Mouse (Mus musculus) common myeloid progenitor, adult 5-6 weeks (primary cell): Measurements from ENCODE around the gene Ttc1. TPM values are rescaled to one million over a fixed set of nuclear protein-coding genes. Genes with fewer than 3 reads are reported as not detected.

Experiments
- ATAC-seq: replicated peaks from 2 replicates; pipeline ENCODE4 v1.8.0; 2016; ENCODE audit warnings: low read depth, mild to moderate bottlenecking, moderate TSS enrichment, inconsistent platforms; ENCODE audit not compliant: poor library complexity, severe bottlenecking
- total RNA-seq: library from RNA; stranded (forward); fragments of 200-1000, 187-1606 nt; gene quantifications from 2 replicates; pipeline ENCODE4 v1.2.3, GENCODE M21; 2017

The Ttc1 gene
- total RNA-seq = 63.0 and 64.6 TPM in 2 replicates

GRCm38 (mm10) chr11:43747233-43748226 is at the start of gene Ttc1:
TSS of gene Ttc1 (minus strand) at chr11:43748008.
- peak; percentile 100 for ATAC-seq

DNA sequence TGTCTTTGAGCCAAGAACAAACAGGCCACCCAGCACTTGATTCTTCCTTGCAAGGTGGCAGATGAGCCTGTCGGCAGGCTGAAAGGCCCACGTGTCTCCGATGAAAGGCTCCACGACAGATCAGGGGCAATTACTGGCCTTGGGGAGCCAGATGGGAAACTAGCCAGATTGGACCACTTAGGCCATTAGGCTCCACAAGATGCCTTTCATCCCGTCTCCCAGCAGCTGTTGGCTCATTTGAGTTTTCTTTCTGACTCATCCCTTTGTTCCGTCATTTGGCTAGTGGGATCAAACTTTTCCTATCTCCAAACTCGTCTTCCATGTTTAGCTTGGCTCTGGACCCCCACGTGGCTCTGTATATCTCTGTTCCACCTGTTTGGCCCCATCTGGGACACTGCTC is 48.2 kb upstream of the Ttc1 start:
- ATAC-seq = no peak

DNA sequence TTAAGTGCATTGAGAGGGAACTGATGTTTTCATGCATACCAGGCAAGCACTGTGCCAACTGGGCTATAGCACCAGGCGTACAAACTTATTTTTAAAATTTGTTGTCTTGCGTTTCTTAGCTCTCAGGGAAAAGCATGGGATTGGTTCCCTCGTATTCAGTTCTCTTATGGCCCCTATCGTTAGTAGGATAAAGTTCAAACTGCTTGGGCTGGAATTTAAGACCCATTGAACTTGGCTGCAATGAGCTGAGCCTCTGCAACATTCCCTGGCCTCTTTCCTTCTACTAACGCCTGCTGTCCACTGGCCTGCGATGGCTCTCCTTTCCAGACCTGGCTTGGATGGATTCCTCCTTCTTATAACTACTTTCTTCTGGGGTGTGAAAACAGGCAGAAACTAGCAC is 42.6 kb upstream of the Ttc1 start:
- no peak for ATAC-seq

DNA sequence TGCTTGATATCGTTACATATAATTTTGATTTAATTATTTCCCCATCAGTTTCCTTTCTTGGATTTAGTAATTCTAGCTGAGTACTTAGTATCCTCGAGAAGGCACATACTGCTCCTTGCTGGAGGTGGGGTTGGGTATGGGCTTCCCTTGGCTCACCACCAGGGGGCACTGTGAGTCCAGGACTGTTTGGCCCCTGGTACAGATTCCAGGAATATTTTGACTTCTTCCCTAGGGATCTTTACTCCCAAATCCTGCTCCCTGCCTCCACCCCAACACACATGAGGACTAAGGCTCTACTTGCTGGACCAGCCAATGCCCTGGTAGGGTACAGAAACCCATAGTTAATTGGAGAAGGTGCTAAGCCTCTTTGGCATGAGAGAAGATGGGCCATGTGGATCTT is 36.0 kb upstream of the Ttc1 start:
- ATAC-seq = peak; percentile 80; the same call in 1 of the 2 replicates

DNA sequence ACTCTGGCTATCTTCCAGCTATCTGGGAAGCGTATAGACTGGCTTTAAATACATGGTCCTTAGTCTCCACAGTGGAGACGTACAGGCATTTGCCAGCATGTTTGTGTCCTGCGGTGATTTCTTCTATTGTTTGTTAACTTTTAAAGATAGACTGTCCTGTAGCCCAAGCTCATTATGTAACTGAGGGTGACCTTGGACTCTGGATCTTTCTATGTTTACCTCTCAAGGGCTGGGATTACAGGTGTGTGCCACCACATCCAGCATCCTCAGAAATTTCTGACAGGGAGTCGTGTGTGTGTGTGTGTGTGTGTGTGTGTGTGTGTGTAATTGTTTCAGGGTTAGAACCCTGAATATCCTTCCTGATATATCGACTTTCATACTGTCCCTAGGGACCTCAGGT is 35.3 kb upstream of the Ttc1 start:
- ATAC-seq = no peak

- ATAC-seq = no peak
These were observed 31.7 kb upstream of the Ttc1 start for GRCm38 (mm10) chr11:43779551-43779950.

DNA sequence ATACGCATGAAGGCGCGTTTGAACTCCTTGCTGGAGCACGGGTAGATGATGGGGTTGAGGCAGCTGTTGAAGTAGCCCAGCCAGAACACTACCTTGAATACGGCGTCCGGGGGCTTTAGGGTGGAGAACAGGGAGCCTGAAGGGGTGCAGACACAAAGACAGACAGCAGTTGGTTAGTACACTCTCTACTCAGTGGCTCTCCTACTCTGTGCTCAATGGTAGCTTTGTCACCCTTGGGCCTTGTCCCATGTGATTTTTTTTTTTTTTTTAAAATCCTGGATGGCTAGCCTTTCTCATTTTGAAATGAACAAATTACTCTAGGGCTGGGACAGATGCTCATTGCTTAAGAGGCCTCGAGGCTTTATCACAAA is 28.5 kb upstream of the Ttc1 start:
- no peak for ATAC-seq

- ATAC-seq = peak; percentile 82
These were observed 27.9 kb upstream of the Ttc1 start for GRCm38 (mm10) chr11:43775469-43776323.

- ATAC-seq = no peak
These were observed 25.9 kb upstream of the Ttc1 start for GRCm38 (mm10) chr11:43773725-43774124.

DNA sequence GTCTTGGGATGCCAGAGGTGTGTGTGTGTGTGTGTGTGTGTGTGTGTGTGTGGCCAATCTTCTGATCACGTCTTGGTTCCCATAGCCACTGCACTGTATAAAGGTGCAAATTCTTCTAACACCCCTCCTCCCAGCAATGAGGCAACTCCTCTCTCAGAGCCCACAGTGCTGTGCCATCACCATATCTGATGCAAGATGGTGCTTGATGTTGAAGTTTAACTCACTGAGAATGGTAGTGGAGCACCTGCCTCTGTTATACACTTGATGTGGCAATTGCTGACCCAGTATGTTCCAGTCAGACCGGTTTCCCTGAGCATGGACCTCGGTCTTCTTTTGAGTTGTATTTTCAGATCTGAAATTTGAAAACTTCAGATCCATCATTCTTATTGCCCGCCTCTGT is 22.3 kb upstream of the Ttc1 start:
- ATAC-seq = no peak

- no peak for ATAC-seq
These were observed 19.9 kb upstream of the Ttc1 start for GRCm38 (mm10) chr11:43767749-43768148.

GRCm38 (mm10) chr11:43766922-43767648 is 19.3 kb upstream of the Ttc1 start:
- peak; percentile 97 for ATAC-seq

- no peak for ATAC-seq
These were observed 10.6 kb upstream of the Ttc1 start for GRCm38 (mm10) chr11:43758436-43758835.

- ATAC-seq = peak; percentile 24; the same call in 1 of the 2 replicates
These were observed 7.6 kb upstream of the Ttc1 start for GRCm38 (mm10) chr11:43755411-43755810.

DNA sequence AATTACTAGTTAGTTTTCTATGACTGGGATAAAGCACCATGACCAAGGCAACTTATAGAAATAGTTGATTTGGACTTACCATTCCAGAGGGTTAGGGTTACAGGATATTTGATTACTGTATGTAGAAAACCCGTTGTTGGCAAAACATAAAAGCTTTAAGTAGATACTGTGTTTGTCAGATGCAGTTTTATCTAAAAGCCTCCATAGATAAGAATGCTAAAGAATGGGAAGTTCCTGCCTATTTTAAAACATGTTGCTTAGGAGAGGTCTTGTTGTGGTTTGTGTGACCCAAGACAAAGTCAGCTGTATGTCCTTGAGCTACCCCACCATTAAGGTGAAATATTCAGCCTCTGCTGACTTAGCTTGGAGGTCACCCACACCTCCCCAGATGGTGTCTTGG is 6.8 kb upstream of the Ttc1 start:
- 0 out of 2 replicates have a peak, but pooled peaks have one; percentile 29 for ATAC-seq

DNA sequence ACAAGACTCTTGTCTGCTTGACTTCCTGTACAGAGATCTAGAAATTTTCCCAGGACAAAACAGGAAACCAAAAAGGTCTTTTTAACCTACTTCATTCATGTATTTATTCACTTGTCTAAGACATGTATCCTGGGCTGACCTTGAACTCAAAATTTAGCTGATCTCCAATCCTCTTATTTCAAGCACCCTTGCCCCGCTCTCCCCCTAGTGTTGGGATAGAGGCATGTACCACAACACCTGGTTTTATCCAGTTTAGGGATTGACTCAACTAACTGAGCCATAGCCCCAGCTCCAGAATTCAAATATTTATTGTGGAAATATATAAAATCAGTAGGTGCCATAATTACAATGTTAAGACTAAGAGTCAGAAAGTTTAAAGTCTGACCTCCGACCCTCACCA is 3.7 kb upstream of the Ttc1 start:
- no peak for ATAC-seq

DNA sequence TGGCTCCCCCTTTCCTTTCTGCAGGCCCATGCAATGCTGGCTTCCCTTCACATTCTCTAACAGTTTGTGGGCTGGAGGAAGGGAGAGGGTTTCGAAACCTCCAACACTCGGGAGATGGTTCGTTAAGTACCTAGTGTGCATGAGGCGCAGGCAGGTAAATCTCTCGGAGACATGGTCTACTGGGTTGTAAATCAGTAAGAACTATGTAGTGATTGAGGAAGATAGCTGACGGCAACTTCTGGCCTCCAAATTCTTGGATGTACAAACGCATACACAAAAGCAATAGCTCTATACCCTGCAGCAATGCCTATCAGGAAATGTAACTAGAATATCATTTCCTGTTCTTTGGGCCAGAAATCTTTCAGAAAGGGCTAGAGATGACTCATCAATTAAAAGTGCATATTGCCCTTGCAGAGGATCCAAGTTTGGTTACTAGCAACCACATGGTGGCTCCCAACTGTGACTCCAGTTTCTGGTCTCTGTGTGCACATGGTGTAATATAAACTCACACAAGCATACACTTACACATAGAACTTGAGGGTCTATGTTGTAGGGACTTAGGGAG is 19.0 kb downstream of the Ttc1 start:
- peak; percentile 75 for ATAC-seq

DNA sequence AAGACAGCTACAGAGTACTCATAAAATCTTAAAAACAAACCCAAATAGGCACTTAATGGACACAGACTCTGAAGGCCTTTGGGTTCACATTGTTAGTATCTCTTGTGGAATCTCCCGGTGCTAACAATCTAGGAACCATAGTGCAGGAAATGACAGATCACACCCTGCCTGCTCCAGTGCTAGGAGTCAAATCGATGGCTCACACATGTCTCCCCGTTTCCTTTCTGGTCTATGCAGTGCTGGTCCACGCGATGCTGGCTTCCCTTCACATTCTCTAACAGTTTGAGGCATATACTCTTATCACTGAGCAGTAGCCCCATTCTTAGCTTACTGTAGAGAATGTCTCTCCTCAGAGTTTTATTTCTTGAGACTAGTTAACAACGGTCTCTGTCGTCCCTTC is 20.0 kb downstream of the Ttc1 start:
- ATAC-seq = peak; percentile 78

DNA sequence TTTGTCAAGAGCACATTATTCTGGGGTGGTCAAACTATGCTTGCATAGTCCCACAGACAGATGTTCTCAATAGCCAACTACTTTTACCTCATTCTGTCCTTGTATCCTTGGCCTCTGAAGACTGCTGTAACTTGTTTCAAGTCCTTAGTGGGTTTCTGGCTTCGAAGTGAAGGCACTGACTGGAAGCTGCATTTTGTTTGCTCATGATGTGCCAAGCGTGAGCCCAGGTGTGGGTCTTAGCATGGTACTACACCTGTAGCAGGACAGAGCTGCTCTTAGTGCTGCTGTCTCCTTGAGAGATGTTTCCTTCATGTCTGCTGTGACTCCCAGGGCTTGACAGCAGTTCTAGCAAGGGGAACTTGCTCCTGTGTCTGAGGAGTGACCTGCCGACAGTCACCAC is 24.4 kb downstream of the Ttc1 start:
- no peak for ATAC-seq

GRCm38 (mm10) chr11:43712178-43712577 is 35.6 kb downstream of the Ttc1 start:
- no peak for ATAC-seq
